21 mouse cellular contexts compared by ENCODE assay signal in the genomic region with DNA sequence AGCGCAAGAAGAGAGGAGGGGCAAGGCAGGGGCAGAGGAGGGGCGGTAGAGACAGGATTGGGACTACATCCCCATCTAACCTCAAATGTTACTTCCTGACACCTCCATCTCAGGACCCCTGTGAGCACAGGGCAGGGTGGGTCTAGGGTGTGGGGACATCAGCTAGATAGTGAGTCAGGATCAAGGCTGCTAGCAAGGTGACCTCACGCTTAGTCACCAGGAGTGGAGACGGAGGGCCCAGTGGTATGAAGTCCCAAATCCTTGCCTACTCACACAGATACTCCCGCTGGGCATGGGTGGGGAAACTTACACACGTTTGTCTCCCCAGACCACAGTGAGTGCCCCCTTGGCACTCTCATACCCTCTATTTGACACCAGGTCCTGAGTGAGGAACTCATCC. TPM values are rescaled to one million over a fixed set of nuclear protein-coding genes. Genes with fewer than 3 reads are reported as not detected.
DNase-seq lines count a peak whose midpoint lies in the region; ATAC-seq and TF ChIP-seq lines count a peak whose summit lies in the region.
"Had no signal": no experiment of that assay in that cellular context is flagged by ENCODE, and none has a peak within 500 bp of the region (broad histone marks: within the 10 kb centered on the region; RNA-seq: fewer than 3 reads in every experiment).

No protein-coding gene starts in this region.

- in situ Hi-C loops in Patski (cut with MboI; ENCODE audit: low pct_unique_long_range_greater_than_20kb): loop anchor here (5.0 kb wide), 1 partner anchor 65 kb away; no protein-coding TSS in a partner anchor

- no peak for TF ChIP-seq POLR2A in myocyte (IDR thresholded peaks at IDR 0.05; ENCODE audit: insufficient read length, low read depth)

- no peaks in the 10 kb centered on the region for H3K36me3 ChIP-seq in myocyte (ENCODE audit: control insufficient read depth, insufficient read depth)
- peaks cover 62% of the 10 kb centered on the region for H3K36me3 ChIP-seq in forebrain, embryonic 10.5 days (replicated peaks)
- H3K36me3 ChIP-seq in liver, postnatal 0 days (replicated peaks; ENCODE audit: insufficient read depth, low read length): peaks cover 7% of the 10 kb centered on the region

- POLR2A ChIA-PET in Patski (lab: Charles Lee): no interaction called here

- H3K27me3 ChIP-seq in Patski (no peaks in the 10 kb centered on the region), myocyte (ENCODE audit: control insufficient read depth, insufficient read depth, insufficient read length) (peaks cover 11% of the 10 kb centered on the region)
- peaks cover 38% of the 10 kb centered on the region for H3K27me3 ChIP-seq in forebrain, embryonic 10.5 days (ENCODE audit: poor library complexity, severe bottlenecking)
- peaks cover 34% of the 10 kb centered on the region for H3K27me3 ChIP-seq in liver, postnatal 0 days (ENCODE audit: insufficient read depth, low read length)

- DNase-seq in adrenal gland, adult 2 months: peak; percentile 86
- no peak for DNase-seq in adrenal gland, postnatal 4 days (ENCODE audit: low spot score in 2 of 2)
- DNase-seq in Patski (ENCODE audit: low read depth, low spot score): no peak
- DNase-seq in adrenal gland, postnatal 36 days: peak; percentile 74 to 82
- no peak for DNase-seq in forebrain, embryonic 10.5 days (ENCODE audit: extremely low spot score, low spot score)
- no peak for DNase-seq in layer of hippocampus, adult 8-10 months (ENCODE audit: low spot score in 2 of 2)
- no peak for DNase-seq in liver, postnatal 0 days
- DNase-seq: B cell, adult 2 months; cerebellum, adult 8-10 months; cerebellum, postnatal 14 days; gastrocnemius, adult 2 months; heart, adult 18-20 months; heart, postnatal 10 days; kidney, adult 8-10 months had no signal

- no peak for TF ChIP-seq EP300 in liver, postnatal 0 days (IDR thresholded peaks at IDR 0.05; ENCODE audit: low read depth)

- peaks cover 31% of the 10 kb centered on the region for H3K4me1 ChIP-seq in forebrain, embryonic 10.5 days
- peaks cover 26% of the 10 kb centered on the region for H3K4me1 ChIP-seq in liver, postnatal 0 days (ENCODE audit: insufficient read depth)

- WGBS in forebrain, embryonic 10.5 days: 92% methylated on average over 6 of the region's 6 CpGs
- 78% methylated on average over 6 of the region's 6 CpGs for WGBS in liver, postnatal 0 days (ENCODE audit: insufficient replicate concordance)

- H3K79me2 ChIP-seq in myocyte (ENCODE audit: control insufficient read depth, insufficient read depth): no peaks in the 10 kb centered on the region

- CTCF ChIA-PET in Patski (lab: Charles Lee): interaction anchor here (0.7 to 4.4 kb wide), 11 partner anchors 13 to 214 kb away, joined by 3 to 39 read pairs (median 7); a partner anchor contains a TSS

- peak; percentile 51 for ATAC-seq in Patski
- ATAC-seq in liver, postnatal 0 days: no peak
- ATAC-seq: forebrain, embryonic 14.5 days; intestine, postnatal 0 days had no signal

- no peak overlapping the region for H3K4me3 ChIP-seq in myocyte
- no peak overlapping the region for H3K4me3 ChIP-seq in forebrain, embryonic 10.5 days
- H3K4me3 ChIP-seq in liver, postnatal 0 days (ENCODE audit: low read depth, low read length): no peak overlapping the region
- H3K4me3 ChIP-seq: embryonic facial prominence, embryonic 12.5 days; gastrocnemius, adult 2 months; heart, embryonic 10.5 days; hindbrain, embryonic 10.5 days had no signal

- no peak overlapping the region for H3K27ac ChIP-seq in forebrain, embryonic 10.5 days
- H3K27ac ChIP-seq in liver, postnatal 0 days (ENCODE audit: low read depth): no peak overlapping the region
- H3K27ac ChIP-seq: embryonic facial prominence, embryonic 12.5 days; gastrocnemius, adult 2 months; heart, embryonic 10.5 days; hindbrain, embryonic 10.5 days; hindbrain, embryonic 14.5 days had no signal

- no peak overlapping the region for H3ac ChIP-seq in myocyte (ENCODE audit: control insufficient read depth, insufficient read length)

- peak overlapping the region; percentile 18 for H3K4me2 ChIP-seq in myocyte (ENCODE audit: low read depth)
- no peak overlapping the region for H3K4me2 ChIP-seq in liver, postnatal 0 days (ENCODE audit: low read depth, low read length)
- H3K4me2 ChIP-seq: embryonic facial prominence, embryonic 12.5 days; hindbrain, embryonic 14.5 days had no signal

- H3K9ac ChIP-seq in liver, postnatal 0 days (replicated peaks): no peak overlapping the region
- H3K9ac ChIP-seq: embryonic facial prominence, embryonic 12.5 days; hindbrain, embryonic 14.5 days had no signal

- TF ChIP-seq CTCF in Patski (IDR thresholded peaks at IDR 0.05): no peak
- no peak for TF ChIP-seq CTCF in liver, postnatal 0 days (IDR thresholded peaks at IDR 0.05; ENCODE audit: low read depth)

- no peaks in the 10 kb centered on the region for H3K9me3 ChIP-seq in forebrain, embryonic 10.5 days
- no peaks in the 10 kb centered on the region for H3K9me3 ChIP-seq in liver, postnatal 0 days (ENCODE audit: low read length)
- H3K9me3 ChIP-seq: embryonic facial prominence, embryonic 12.5 days; heart, embryonic 10.5 days; hindbrain, embryonic 10.5 days had no signal

TF ChIP-seq in myocyte, 11 proteins besides CTCF, POLR2A, EP300 and RAD21:
- no peak for TF ChIP-seq USF1 (IDR thresholded peaks at IDR 0.05; ENCODE audit: low read depth)

RNA-seq across cellular contexts. Expression of a gene that starts 11.8 kb away (rescaled TPM):
- 100 to 1,000 TPM; 127 to 129 TPM for total RNA-seq in adrenal gland, adult 2 months (2021)
- polyA plus RNA-seq in adrenal gland, adult 2 months (2012; rRNA removed): 147 and 170 TPM in 2 replicates
- 100 to 1,000 TPM; 124 to 126 TPM for total RNA-seq in adrenal gland, postnatal 4 days (2021)
- polyA plus RNA-seq in Patski (2021) (149 TPM), myocyte (2012; fragmentation: generic; extraction: Trizol) (145 TPM)
- 100 to 1,000 TPM; 121 to 125 TPM for total RNA-seq in adrenal gland, postnatal 36 days (2021)
- 132 and 136 TPM in 2 replicates for polyA plus RNA-seq in forebrain, embryonic 10.5 days (2016; fragmentation: Nextera tagmentation; extraction: Ambion mirVana)
- total RNA-seq in layer of hippocampus, adult 8-10 months (2022): 100 to 1,000 TPM; 135 to 147 (median 139) TPM
- polyA plus RNA-seq in liver, postnatal 0 days (2015; fragmentation: Nextera tagmentation; extraction: Ambion mirVana): 21.4 and 24.2 TPM in 2 replicates

RNA-seq across cellular contexts. Expression of a gene that starts 18.1 kb away (rescaled TPM):
- 1 to 10 TPM in 1 of 2 experiments, under 1 TPM in 1; 0.49 to 2.0 TPM for total RNA-seq in adrenal gland, adult 2 months (2021)
- 1.6 and 2.9 TPM in 2 replicates for polyA plus RNA-seq in adrenal gland, adult 2 months (2012; rRNA removed)
- total RNA-seq in adrenal gland, postnatal 4 days (2021): 1 to 10 TPM in 1 of 2 experiments, under 1 TPM in 1; 0.64 to 1.0 TPM
- 1.4 TPM for polyA plus RNA-seq in Patski (2021)
- 1 to 10 TPM; 1.1 to 1.4 TPM for total RNA-seq in adrenal gland, postnatal 36 days (2021)
- 0.47 TPM for polyA plus RNA-seq in myocyte (2012; fragmentation: generic; extraction: Trizol)
- polyA plus RNA-seq in forebrain, embryonic 10.5 days (2016; fragmentation: Nextera tagmentation; extraction: Ambion mirVana): 1.6 and 2.3 TPM in 2 replicates
- total RNA-seq in layer of hippocampus, adult 8-10 months (2022): 10 to 100 TPM in 3 of 4 experiments, 1 to 10 TPM in 1; 9.9 to 12.5 (median 11.3) TPM
- 0.26 and 0.38 TPM in 2 replicates for polyA plus RNA-seq in liver, postnatal 0 days (2015; fragmentation: Nextera tagmentation; extraction: Ambion mirVana)
- total RNA-seq: gastrocnemius, adult 2 months; heart, adult 18-20 months; heart, postnatal 10 days had no signal

RNA-seq across cellular contexts. Expression of a gene that starts 19.0 kb away (rescaled TPM):
- total RNA-seq in adrenal gland, adult 2 months (2021): 1 to 10 TPM; 6.2 to 8.6 TPM
- polyA plus RNA-seq in adrenal gland, adult 2 months (2012; rRNA removed): 38.0 and 61.3 TPM in 2 replicates
- 10 to 100 TPM; 17.2 to 18.8 TPM for total RNA-seq in adrenal gland, postnatal 4 days (2021)
- polyA plus RNA-seq in Patski (2021): 12.0 TPM
- 1 to 10 TPM; 6.1 to 8.5 TPM for total RNA-seq in adrenal gland, postnatal 36 days (2021)
- 0.11 TPM for polyA plus RNA-seq in myocyte (2012; fragmentation: generic; extraction: Trizol)
- 1.7 and 2.7 TPM in 2 replicates for polyA plus RNA-seq in forebrain, embryonic 10.5 days (2016; fragmentation: Nextera tagmentation; extraction: Ambion mirVana)
- total RNA-seq in layer of hippocampus, adult 8-10 months (2022): 100 to 1,000 TPM; 251 to 313 (median 283) TPM
- polyA plus RNA-seq in liver, postnatal 0 days (2015; fragmentation: Nextera tagmentation; extraction: Ambion mirVana): not detected in 2 replicates
- total RNA-seq: heart, adult 18-20 months had no signal

RNA-seq across cellular contexts. Expression of a gene that starts 22.0 kb away (rescaled TPM):
- total RNA-seq in adrenal gland, adult 2 months (2021): under 1 TPM in 1 of 2 experiments, not detected in 1; 0.20 TPM
- 0.70 and 1.8 TPM in 2 replicates for polyA plus RNA-seq in adrenal gland, adult 2 months (2012; rRNA removed)
- under 1 TPM; 0.45 to 0.53 TPM for total RNA-seq in adrenal gland, postnatal 4 days (2021)
- polyA plus RNA-seq in Patski (2021): 16.6 TPM
- total RNA-seq in adrenal gland, postnatal 36 days (2021): under 1 TPM; 0.16 to 0.53 TPM
- 0.05 TPM for polyA plus RNA-seq in myocyte (2012; fragmentation: generic; extraction: Trizol)
- 0.76 and 0.78 TPM in 2 replicates for polyA plus RNA-seq in forebrain, embryonic 10.5 days (2016; fragmentation: Nextera tagmentation; extraction: Ambion mirVana)
- total RNA-seq in layer of hippocampus, adult 8-10 months (2022): 1 to 10 TPM; 1.6 to 2.1 (median 1.8) TPM
- 0.11 and 0.32 TPM in 2 replicates for polyA plus RNA-seq in liver, postnatal 0 days (2015; fragmentation: Nextera tagmentation; extraction: Ambion mirVana)

RNA-seq across cellular contexts. Expression of a gene that starts 28.2 kb away (rescaled TPM):
- total RNA-seq in adrenal gland, adult 2 months (2021): 10 to 100 TPM; 26.9 to 30.1 TPM
- 22.1 and 27.4 TPM in 2 replicates for polyA plus RNA-seq in adrenal gland, adult 2 months (2012; rRNA removed)
- total RNA-seq in adrenal gland, postnatal 4 days (2021): 10 to 100 TPM; 28.2 to 28.3 TPM
- polyA plus RNA-seq in Patski (2021) (32.6 TPM), myocyte (2012; fragmentation: generic; extraction: Trizol) (36.2 TPM)
- total RNA-seq in adrenal gland, postnatal 36 days (2021): 10 to 100 TPM; 27.1 to 36.0 TPM
- polyA plus RNA-seq in forebrain, embryonic 10.5 days (2016; fragmentation: Nextera tagmentation; extraction: Ambion mirVana): 132 and 137 TPM in 2 replicates
- 10 to 100 TPM; 19.3 to 24.7 (median 22.3) TPM for total RNA-seq in layer of hippocampus, adult 8-10 months (2022)
- 18.3 and 19.3 TPM in 2 replicates for polyA plus RNA-seq in liver, postnatal 0 days (2015; fragmentation: Nextera tagmentation; extraction: Ambion mirVana)

Comparison
In these comparisons a context has a peak if more than half of its experiments do, and no peak if none do; other contexts are left out.
1. DNase-seq: peak in adrenal gland, adult 2 months (single experiment) and adrenal gland, postnatal 36 days (2 of 2); none in adrenal gland, postnatal 4 days (0 of 2), Patski (single experiment), forebrain, embryonic 10.5 days (single experiment), layer of hippocampus, adult 8-10 months (0 of 2) and liver, postnatal 0 days (single experiment).